Mouse (Mus musculus): ENCODE data around the gene Ankrd28. TPM values are rescaled to one million over a fixed set of nuclear protein-coding genes. Genes with fewer than 3 reads are reported as not detected.

Ankrd28 gene
- polyA plus RNA-seq, 1 experiment from 2014 or later: 20.1 TPM

Other genes with a start within 250 kb of the Ankrd28 start
- not detected in 3 replicates for gene Colq, start 239.3 kb downstream of the Ankrd28 start, polyA plus RNA-seq (2018)
- gene Gm49387, start 189.8 kb downstream of the Ankrd28 start, polyA plus RNA-seq (2018): not detected in 3 replicates
- gene Btd, start 189.6 kb downstream of the Ankrd28 start, polyA plus RNA-seq (2018): 9.4 to 12.8 TPM (median 11.9 TPM) in 3 replicates
- gene Hacl1, start 189.4 kb downstream of the Ankrd28 start, polyA plus RNA-seq (2018): 2.4 to 6.6 TPM (median 3.2 TPM) in 3 replicates
- not detected in 3 replicates for gene Galnt15, start 198.3 kb upstream of the Ankrd28 start, polyA plus RNA-seq (2018)

All from macrophage (primary cell).